Mouse (Mus musculus) neural tube, embryonic 13.5 days (tissue): ENCODE data around the gene Camkmt. TPM values are rescaled to one million over a fixed set of nuclear protein-coding genes. Genes with fewer than 3 reads are reported as not detected.

ENCODE experiments used
- ATAC-seq: fragments of 200-750 bp; cut with Nextera tagmentation; 2 replicates; pipeline ENCODE4 v1.8.0; 2017; ENCODE audit warnings: low read depth, mild to moderate bottlenecking, moderate TSS enrichment, moderate library complexity
- H3K27ac ChIP-seq: fragments of 300-500 bp; sonication (generic); replicated peaks from 2 replicates; pipeline ENCODE4 v1.5.1; 2015; ENCODE audit warnings: moderate library complexity, mild to moderate bottlenecking, inconsistent platforms
- H3K27me3 ChIP-seq: fragments of 300-500 bp; sonication (generic); 2 replicates; pipeline ENCODE4 v1.6.1; 2015; ENCODE audit warnings: mild to moderate bottlenecking, inconsistent platforms
- H3K36me3 ChIP-seq: fragments of 300-500 bp; sonication (generic); 2 replicates; pipeline ENCODE4 v1.6.1; 2015; ENCODE audit warnings: mild to moderate bottlenecking, inconsistent platforms
- H3K4me1 ChIP-seq: fragments of 300-500 bp; sonication (generic); replicated peaks from 2 replicates; pipeline ENCODE4 v1.6.1; 2015; ENCODE audit warnings: inconsistent platforms
- H3K4me2 ChIP-seq: fragments of 300-500 bp; sonication (generic); 2 replicates; pipeline ENCODE4 v1.6.1; 2015; ENCODE audit warnings: inconsistent platforms, mild to moderate bottlenecking, moderate library complexity
- H3K4me3 ChIP-seq: fragments of 300-500 bp; sonication (generic); 2 replicates; pipeline ENCODE4 v1.5.1; 2015; ENCODE audit warnings: mild to moderate bottlenecking, inconsistent platforms
- H3K9ac ChIP-seq: fragments of 300-500 bp; sonication (generic); 2 replicates; pipeline ENCODE4 v1.6.1; 2015; ENCODE audit warnings: moderate library complexity, mild to moderate bottlenecking, inconsistent platforms
- H3K9me3 ChIP-seq: fragments of 300-500 bp; sonication (generic); 2 replicates; pipeline ENCODE4 v1.6.1; 2016; ENCODE audit warnings: inconsistent platforms
- WGBS: fragments of 180-500 bp; shearing (Covaris S2); methylation state at CpG from one replicate; pipeline ENCODE4 v1.1.7; 2015; 5-methylcytosine and 5-hydroxymethylcytosine counted together
- polyA plus RNA-seq: library from polyadenylated mRNA; unstranded; fragments of >200 nt; fragmentation: Nextera tagmentation; extraction: Ambion mirVana; gene quantifications from 2 replicates; pipeline ENCODE4 v1.2.1, GENCODE M21; 2015

The Camkmt gene
- polyA plus RNA-seq, 1 experiment from 2014 or later: 18.7 TPM

GRCm38 (mm10) chr17:85484015-85484414, 393.7 kb downstream of the Camkmt start:
- no peak for ATAC-seq
- no peak overlapping the region for H3K27ac ChIP-seq
- no peak overlapping the region for H3K9ac ChIP-seq
- H3K9me3 ChIP-seq: no peaks in the 10 kb centered on the region
- peaks cover 99% of the 10 kb centered on the region for H3K27me3 ChIP-seq
- 45% methylated on average over 8 of the region's 8 CpGs for WGBS
- no peaks in the 10 kb centered on the region for H3K36me3 ChIP-seq
- H3K4me1 ChIP-seq: peaks cover 17% of the 10 kb centered on the region
- H3K4me2 ChIP-seq: no peak overlapping the region
- no peak overlapping the region for H3K4me3 ChIP-seq

- ATAC-seq: no peak
- no peaks in the 10 kb centered on the region for H3K36me3 ChIP-seq
- WGBS: 28% methylated on average over 5 of the region's 5 CpGs
- H3K9me3 ChIP-seq: no peaks in the 10 kb centered on the region
- H3K4me2 ChIP-seq: no peak overlapping the region
- peaks cover 99% of the 10 kb centered on the region for H3K27me3 ChIP-seq
- no peak overlapping the region for H3K4me3 ChIP-seq
- H3K4me1 ChIP-seq: peaks cover 17% of the 10 kb centered on the region
- H3K27ac ChIP-seq: no peak overlapping the region
- H3K9ac ChIP-seq: no peak overlapping the region
Measured at GRCm38 (mm10) chr17:85484526-85484925, 394.2 kb downstream of the Camkmt start.

GRCm38 (mm10) chr17:85485065-85485945, 395.0 kb downstream of the Camkmt start:
- no peak overlapping the region for H3K4me3 ChIP-seq

GRCm38 (mm10) chr17:85485946-85486533, 395.7 kb downstream of the Camkmt start:
- Histone ChIP-seq H3K9ac (no peak overlapping the region), H3K4me3 (no peak overlapping the region), H3K27ac (no peak overlapping the region), H3K4me1 (peaks cover 17% of the 10 kb centered on the region), H3K27me3 (peaks cover 99% of the 10 kb centered on the region), H3K36me3 (no peaks in the 10 kb centered on the region), H3K9me3 (no peaks in the 10 kb centered on the region), H3K4me2 (0 out of 2 replicates have a peak overlapping the region, but pooled peaks have one; percentile 27)
- 1% methylated on average over 14 of the region's 14 CpGs for WGBS
- ATAC-seq: no peak

More at GRCm38 (mm10) chr17:85485065-85485945, 395.0 kb downstream of the Camkmt start:
- under 1% methylated on average over 30 of the region's 30 CpGs for WGBS
- H3K9me3 ChIP-seq: no peaks in the 10 kb centered on the region
- peaks cover 99% of the 10 kb centered on the region for H3K27me3 ChIP-seq
- H3K4me1 ChIP-seq: peaks cover 17% of the 10 kb centered on the region
- ATAC-seq: no peak
- no peak overlapping the region for H3K9ac ChIP-seq
- no peak overlapping the region for H3K4me2 ChIP-seq
- no peak overlapping the region for H3K27ac ChIP-seq
- H3K36me3 ChIP-seq: no peaks in the 10 kb centered on the region

- no peak overlapping the region for H3K27ac ChIP-seq
- H3K9me3 ChIP-seq: no peaks in the 10 kb centered on the region
- no peak for ATAC-seq
- 2% methylated on average over 52 of the region's 52 CpGs for WGBS
- no peak overlapping the region for H3K4me3 ChIP-seq
- H3K9ac ChIP-seq: no peak overlapping the region
- H3K4me1 ChIP-seq: peaks cover 17% of the 10 kb centered on the region
- peaks cover 99% of the 10 kb centered on the region for H3K27me3 ChIP-seq
- H3K4me2 ChIP-seq: peak overlapping the region; percentile 27
- no peaks in the 10 kb centered on the region for H3K36me3 ChIP-seq
Measured at GRCm38 (mm10) chr17:85486585-85487480, 396.5 kb downstream of the Camkmt start.

GRCm38 (mm10) chr17:85487531-85487930, 397.2 kb downstream of the Camkmt start:
- Histone ChIP-seq H3K4me2 (no peak overlapping the region), H3K4me1 (peaks cover 17% of the 10 kb centered on the region), H3K27me3 (peaks cover 99% of the 10 kb centered on the region), H3K4me3 (no peak overlapping the region), H3K9ac (no peak overlapping the region), H3K9me3 (no peaks in the 10 kb centered on the region), H3K27ac (no peak overlapping the region), H3K36me3 (no peaks in the 10 kb centered on the region)
- 12% methylated on average over 3 of the region's 3 CpGs for WGBS
- no peak for ATAC-seq

- ATAC-seq: no peak
- H3K9me3 ChIP-seq: no peaks in the 10 kb centered on the region
- WGBS: 1% methylated on average over 14 of the region's 14 CpGs
- H3K4me2 ChIP-seq: no peak overlapping the region
- H3K4me3 ChIP-seq: no peak overlapping the region
- no peaks in the 10 kb centered on the region for H3K36me3 ChIP-seq
- no peak overlapping the region for H3K9ac ChIP-seq
- peaks cover 17% of the 10 kb centered on the region for H3K4me1 ChIP-seq
- H3K27me3 ChIP-seq: peaks cover 99% of the 10 kb centered on the region
- no peak overlapping the region for H3K27ac ChIP-seq
Measured at GRCm38 (mm10) chr17:85488601-85489487, 398.5 kb downstream of the Camkmt start.

GRCm38 (mm10) chr17:85489488-85489980, 399.2 kb downstream of the Camkmt start:
- no peak for ATAC-seq
- H3K36me3 ChIP-seq: no peaks in the 10 kb centered on the region
- H3K4me3 ChIP-seq: no peak overlapping the region
- H3K27ac ChIP-seq: no peak overlapping the region
- H3K9me3 ChIP-seq: no peaks in the 10 kb centered on the region
- peaks cover 17% of the 10 kb centered on the region for H3K4me1 ChIP-seq
- peaks cover 97% of the 10 kb centered on the region for H3K27me3 ChIP-seq
- H3K4me2 ChIP-seq: no peak overlapping the region
- H3K9ac ChIP-seq: no peak overlapping the region
- 4% methylated on average over 10 of the region's 10 CpGs for WGBS

- no peak overlapping the region for H3K4me3 ChIP-seq
- peaks cover 91% of the 10 kb centered on the region for H3K27me3 ChIP-seq
- H3K4me2 ChIP-seq: no peak overlapping the region
- no peak for ATAC-seq
- H3K36me3 ChIP-seq: no peaks in the 10 kb centered on the region
- H3K9ac ChIP-seq: no peak overlapping the region
- 51% methylated on average over 3 of the region's 3 CpGs for whole genome bisulfite sequencing
- peaks cover 6% of the 10 kb centered on the region; the same call in 1 of the 2 replicates for H3K4me1 ChIP-seq
- H3K27ac ChIP-seq: no peak overlapping the region
- peaks cover 9% of the 10 kb centered on the region; the same call in 1 of the 2 replicates for H3K9me3 ChIP-seq
Measured at GRCm38 (mm10) chr17:85491491-85491890, 401.1 kb downstream of the Camkmt start.

GRCm38 (mm10) chr17:85493521-85493920, 403.2 kb downstream of the Camkmt start:
- no peaks in the 10 kb centered on the region for H3K4me1 ChIP-seq
- 75% methylated on average over 4 of the region's 4 CpGs for WGBS
- no peak overlapping the region for H3K4me3 ChIP-seq
- no peaks in the 10 kb centered on the region for H3K36me3 ChIP-seq
- no peak for ATAC-seq
- H3K4me2 ChIP-seq: no peak overlapping the region
- no peak overlapping the region for H3K27ac ChIP-seq
- peaks cover 71% of the 10 kb centered on the region for H3K27me3 ChIP-seq
- H3K9ac ChIP-seq: no peak overlapping the region
- peaks cover 10% of the 10 kb centered on the region; the same call in 1 of the 2 replicates for H3K9me3 ChIP-seq
